In the genomic region with DNA sequence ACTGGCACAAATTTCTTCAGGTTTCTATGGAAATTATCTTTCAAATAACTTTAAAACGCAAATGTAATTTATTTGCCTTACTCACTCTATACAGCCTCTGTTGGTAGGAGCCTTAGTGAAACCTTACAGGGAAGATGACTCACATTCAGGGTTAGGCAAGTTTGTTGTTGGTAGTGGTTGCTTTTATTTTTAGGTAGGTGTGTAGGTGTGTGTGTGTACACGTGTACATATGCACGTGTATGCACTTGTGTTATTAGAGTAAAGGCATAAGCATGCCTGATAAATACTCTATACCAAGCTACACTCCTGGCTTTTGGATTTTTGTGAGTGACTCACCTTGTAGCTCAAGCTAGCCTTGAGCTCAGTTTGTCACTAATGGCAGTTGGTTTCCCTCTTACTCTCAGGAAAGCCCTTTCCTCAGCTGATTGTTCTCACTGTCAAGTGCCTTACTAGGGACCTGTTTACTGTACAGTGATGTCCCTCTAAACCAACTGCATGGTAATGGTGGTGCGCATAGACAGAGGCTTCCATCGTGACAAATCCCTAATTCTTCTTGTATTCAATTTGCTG, we compare ENCODE assay signal across 13 mouse cellular contexts.
"Had no signal": no experiment of that assay in that cellular context is flagged by ENCODE, and none has a peak within 500 bp of the region (broad histone marks: within the 10 kb centered on the region; RNA-seq: fewer than 3 reads in every experiment).

No protein-coding gene starts in this region.

- DNase-seq: kidney, adult 11 months; kidney, adult 9 months; lung, embryonic 14.5 days; lung, postnatal 10 days; right cerebral cortex, postnatal 25 days; thymus, adult 18-20 months; thymus, postnatal 14 days had no signal

- H3K9ac ChIP-seq: liver, embryonic 12.5 days; lung, embryonic 14.5 days; midbrain, embryonic 12.5 days; neural tube, embryonic 13.5 days had no signal

- H3K9me3 ChIP-seq: limb, embryonic 10.5 days; liver, embryonic 12.5 days; midbrain, embryonic 12.5 days; neural tube, embryonic 13.5 days had no signal

- H3K36me3 ChIP-seq: limb, embryonic 10.5 days; liver, embryonic 12.5 days; midbrain, embryonic 12.5 days had no signal

- ATAC-seq: liver, embryonic 12.5 days; midbrain, embryonic 16.5 days had no signal

- H3K4me2 ChIP-seq: liver, embryonic 12.5 days; lung, embryonic 14.5 days; midbrain, embryonic 12.5 days; neural tube, embryonic 13.5 days had no signal

- H3K27ac ChIP-seq: left cerebral cortex, adult 2 months; limb, embryonic 10.5 days; liver, embryonic 12.5 days; midbrain, embryonic 12.5 days; neural tube, embryonic 13.5 days had no signal

- H3K27me3 ChIP-seq: liver, embryonic 12.5 days; midbrain, embryonic 12.5 days; neural tube, embryonic 13.5 days had no signal

- H3K4me3 ChIP-seq: left cerebral cortex, adult 2 months; limb, embryonic 10.5 days; liver, embryonic 12.5 days; midbrain, embryonic 12.5 days; neural tube, embryonic 13.5 days had no signal
